Mouse (Mus musculus): ENCODE results near the gene Gm10251.
"Not testable (repeated sequence)": the region's sequence is repeated elsewhere in the genome, so short reads cannot be mapped to it uniquely, and the experiment has no call there.

Gene Gm10251

GRCm38 (mm10) chr14:6684070-6684469 lies at the start of gene Gm10251:
Gene Gm10251 (minus strand): TSS chr14:6684170.
- not testable (repeated sequence) for DNase-seq (ENCODE audit: low read depth, low spot score)

GRCm38 (mm10) chr14:6720151-6720550 lies 36.2 kb upstream of the Gm10251 start, which contains the start of gene Gm8050:
Gene Gm8050 (minus strand): TSS chr14:6720251.
- DNase-seq (ENCODE audit: low read depth, low spot score): not testable (repeated sequence)

GRCm38 (mm10) chr14:6622318-6622717 lies 61.7 kb downstream of the Gm10251 start, which contains the start of gene Gm3460:
Gene Gm3460 (minus strand): TSS chr14:6622418.
- not testable (repeated sequence) for DNase-seq (ENCODE audit: low read depth, low spot score)

- not testable (repeated sequence) for DNase-seq (ENCODE audit: low read depth, low spot score)
These were observed 77.5 kb downstream of the Gm10251 start for GRCm38 (mm10) chr14:6606436-6606835.

GRCm38 (mm10) chr14:6605004-6605403 lies 79.0 kb downstream of the Gm10251 start:
- peak; percentile 23 for DNase-seq (ENCODE audit: low read depth, low spot score)

- DNase-seq (ENCODE audit: low read depth, low spot score): peak; percentile 0
These were observed 79.4 kb downstream of the Gm10251 start for GRCm38 (mm10) chr14:6604551-6604950.

- DNase-seq (ENCODE audit: low read depth, low spot score): not testable (repeated sequence)
These were observed 93.5 kb downstream of the Gm10251 start, which contains the start of gene Gm3629 for GRCm38 (mm10) chr14:6590513-6590912. Gene Gm3629 (minus strand): TSS chr14:6590613.
